Mouse (Mus musculus): Measurements from ENCODE around the gene Trex1.
A peak's percentile ranks its signal among the peaks of the same experiment; 100 is the strongest.

The Trex1 gene

GRCm38 (mm10) chr9:109059136-109059903, at the start of gene Trex1:
Gene Trex1 (minus strand): TSS chr9:109059734.
- peak; percentile 50 for DNase-seq (ENCODE audit: low read depth, low spot score)

GRCm38 (mm10) chr9:109107341-109107740, 47.8 kb upstream of the Trex1 start:
- no peak for DNase-seq (ENCODE audit: low read depth, low spot score)

GRCm38 (mm10) chr9:109105648-109106047, 46.1 kb upstream of the Trex1 start:
- no peak for DNase-seq (ENCODE audit: low read depth, low spot score)

- DNase-seq (ENCODE audit: low read depth, low spot score), result no peak
Observed at GRCm38 (mm10) chr9:109105011-109105410, 45.5 kb upstream of the Trex1 start.

GRCm38 (mm10) chr9:109104083-109104482, 44.5 kb upstream of the Trex1 start:
- no peak for DNase-seq (ENCODE audit: low read depth, low spot score)

GRCm38 (mm10) chr9:109103250-109103649, 43.7 kb upstream of the Trex1 start:
- no peak for DNase-seq (ENCODE audit: low read depth, low spot score)

GRCm38 (mm10) chr9:109102541-109102940, 43.0 kb upstream of the Trex1 start:
- no peak for DNase-seq (ENCODE audit: low read depth, low spot score)

- no peak for DNase-seq (ENCODE audit: low read depth, low spot score)
Observed at GRCm38 (mm10) chr9:109101933-109102445, 42.5 kb upstream of the Trex1 start.

- DNase-seq (ENCODE audit: low read depth, low spot score), result no peak
Observed at GRCm38 (mm10) chr9:109100307-109100928, 40.9 kb upstream of the Trex1 start.

GRCm38 (mm10) chr9:109098969-109099368, 39.4 kb upstream of the Trex1 start:
- no peak for DNase-seq (ENCODE audit: low read depth, low spot score)

GRCm38 (mm10) chr9:109098366-109098765, 38.8 kb upstream of the Trex1 start:
- no peak for DNase-seq (ENCODE audit: low read depth, low spot score)

- no peak for DNase-seq (ENCODE audit: low read depth, low spot score)
Observed at GRCm38 (mm10) chr9:109097831-109098230, 38.3 kb upstream of the Trex1 start.

GRCm38 (mm10) chr9:109097291-109097690, 37.8 kb upstream of the Trex1 start:
- no peak for DNase-seq (ENCODE audit: low read depth, low spot score)

- no peak for DNase-seq (ENCODE audit: low read depth, low spot score)
Observed at GRCm38 (mm10) chr9:109096856-109097255, 37.3 kb upstream of the Trex1 start.

- no peak for DNase-seq (ENCODE audit: low read depth, low spot score)
Observed at GRCm38 (mm10) chr9:109096251-109096661, 36.7 kb upstream of the Trex1 start.

- peak; percentile 76 for DNase-seq (ENCODE audit: low read depth, low spot score)
Observed at GRCm38 (mm10) chr9:109095137-109095982, 35.8 kb upstream of the Trex1 start, which contains the start of gene Plxnb1. Gene Plxnb1 (plus strand): TSS chr9:109095389.

- no peak for DNase-seq (ENCODE audit: low read depth, low spot score)
Observed at GRCm38 (mm10) chr9:109094553-109095136, 35.1 kb upstream of the Trex1 start.

GRCm38 (mm10) chr9:109093786-109094552, 34.4 kb upstream of the Trex1 start:
- DNase-seq (ENCODE audit: low read depth, low spot score), result no peak

- no peak for DNase-seq (ENCODE audit: low read depth, low spot score)
Observed at GRCm38 (mm10) chr9:109092799-109093198, 33.3 kb upstream of the Trex1 start.

- no peak for DNase-seq (ENCODE audit: low read depth, low spot score)
Observed at GRCm38 (mm10) chr9:109091802-109092201, 32.3 kb upstream of the Trex1 start.

GRCm38 (mm10) chr9:109090446-109090845, 30.9 kb upstream of the Trex1 start:
- DNase-seq (ENCODE audit: low read depth, low spot score), result no peak

Data from brain, embryonic 18.5 days (tissue).